Mouse (Mus musculus) heart, adult 18-20 months (tissue): ENCODE measurements around the gene Cyp1a2. TPM values are rescaled to one million over a fixed set of nuclear protein-coding genes. Genes with fewer than 3 reads are reported as not detected.

Experiments used
- DNase-seq, 2 experiments: peaks; one replicate each; pipeline ENCODE4 v3.0.0; 2021 to 2022; ENCODE audit warnings: mixed read lengths in 1 of 2
- total RNA-seq, 2 experiments: library from RNA; stranded (reverse); gene quantifications; 2 replicates each; pipeline ENCODE4 v1.2.3; 2021

Gene Cyp1a2
- total RNA-seq, 2 experiments from 2014 or later: not detected

DNA sequence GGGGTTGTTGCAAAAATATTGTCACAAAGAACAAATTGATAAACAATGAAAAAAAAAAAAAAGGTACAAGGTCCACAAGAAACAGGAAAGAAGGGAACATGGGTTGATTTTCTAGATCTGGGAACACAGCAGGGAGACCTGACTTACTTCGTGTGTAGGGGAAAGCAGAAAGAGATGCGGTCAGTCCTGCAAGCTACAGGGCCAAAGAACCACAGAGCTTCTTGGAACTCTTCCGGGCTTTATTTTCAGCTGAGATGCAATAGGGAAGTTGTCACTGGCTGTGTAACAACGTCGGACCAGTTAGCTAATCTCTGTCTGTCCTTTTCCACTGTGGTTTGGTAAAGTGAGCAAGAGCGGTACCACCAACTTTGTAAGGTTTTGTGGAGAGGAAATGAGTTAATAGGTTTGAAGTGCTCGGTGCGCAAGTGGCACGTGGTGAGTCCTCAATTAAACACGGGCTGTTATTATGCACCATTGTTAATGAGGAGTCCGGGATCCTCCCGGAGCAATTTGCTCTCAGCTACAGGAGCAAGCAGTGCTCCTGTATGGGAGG lies 36.9 kb downstream of the Cyp1a2 start:
- peak; percentile 32 to 63 for DNase-seq

DNA sequence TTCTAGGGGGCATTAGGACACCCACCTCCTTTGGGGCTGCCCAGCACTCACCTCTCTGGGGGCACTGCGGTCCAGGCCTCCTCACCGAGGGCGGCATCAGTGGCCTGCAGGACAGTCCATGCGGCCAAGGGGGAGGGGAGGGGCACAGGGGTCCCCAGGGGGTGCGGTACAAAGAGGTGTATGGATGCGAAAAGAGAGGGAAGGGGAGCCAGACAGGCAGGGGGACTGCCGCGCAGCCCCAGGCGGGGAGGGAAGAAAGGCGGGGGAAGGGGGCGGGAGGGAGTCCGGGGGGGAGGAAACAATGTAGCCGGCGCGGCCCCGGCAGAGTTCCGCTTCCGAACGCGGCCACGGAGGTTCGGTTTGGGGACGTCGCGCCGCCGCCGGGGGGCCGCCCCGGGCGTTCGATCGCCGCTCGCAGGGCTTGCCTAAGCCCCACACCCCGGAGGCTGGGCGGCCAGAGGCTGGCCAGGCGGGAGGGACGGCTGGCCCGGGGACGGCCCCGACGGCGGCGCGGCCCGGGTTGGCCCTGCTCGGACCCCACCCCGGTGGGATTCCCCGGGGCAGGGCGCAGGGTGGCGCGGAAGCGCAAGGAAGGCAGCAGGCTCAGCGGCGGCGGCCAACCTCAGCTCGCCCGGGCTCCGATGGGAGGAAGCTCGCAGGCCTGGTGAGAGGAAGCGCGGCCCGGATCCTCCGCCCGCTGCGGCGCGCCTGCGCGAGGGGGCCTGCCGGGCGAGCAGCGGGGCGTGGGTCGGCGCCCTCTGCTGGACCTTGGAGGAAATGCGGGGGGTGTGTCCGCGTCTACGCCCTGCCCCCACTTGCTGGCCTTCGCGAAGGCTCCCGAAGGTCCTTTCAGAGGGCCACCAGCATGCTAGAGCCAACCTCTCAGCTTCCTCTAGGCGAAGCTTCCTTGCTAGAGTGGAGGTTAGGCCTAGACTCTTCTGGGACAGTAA lies 38.3 kb downstream of the Cyp1a2 start:
- DNase-seq: peak; percentile 94 to 95

DNA sequence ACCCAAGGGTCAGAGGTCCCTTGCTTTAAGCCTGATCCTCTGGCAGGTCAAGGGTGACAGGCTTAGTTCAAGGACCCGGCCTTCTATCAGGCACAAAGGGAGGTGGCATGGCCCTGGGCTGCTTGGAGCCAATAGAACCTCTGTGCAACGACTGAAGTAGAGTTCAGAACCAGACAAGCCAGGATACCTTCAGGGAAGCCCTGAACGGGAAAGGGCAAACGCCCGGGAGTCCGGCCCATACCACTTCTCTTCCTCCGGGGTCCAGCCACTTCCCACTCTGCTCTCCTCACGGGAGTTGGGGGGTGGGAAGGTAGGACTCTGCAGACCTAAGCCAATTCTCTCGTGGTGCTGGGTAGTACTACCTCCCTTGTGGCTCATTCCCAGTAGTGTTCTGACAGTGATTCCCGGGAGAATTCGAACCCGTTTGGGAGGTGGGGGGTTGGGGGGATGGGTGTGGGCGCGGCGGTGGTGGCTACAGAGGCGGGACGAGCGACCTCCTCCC lies 39.0 kb downstream of the Cyp1a2 start:
- peak in 1 of 2 experiments; percentile 43 for DNase-seq

DNA sequence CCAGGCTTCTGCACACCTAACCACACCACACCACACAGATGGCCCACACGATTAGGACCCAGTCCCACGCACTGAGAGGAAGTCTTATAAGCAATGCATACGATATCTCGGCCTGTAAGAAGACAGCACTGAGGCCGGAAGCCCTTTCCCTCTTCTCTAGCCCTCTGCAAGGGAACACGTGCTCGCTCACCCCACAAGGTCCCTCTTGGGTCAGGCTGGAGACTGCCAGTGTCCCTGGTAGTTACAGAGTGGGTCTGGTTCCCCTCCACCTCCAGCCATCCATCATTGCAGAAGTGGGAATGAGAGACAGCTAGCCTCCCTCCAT lies 39.7 kb downstream of the Cyp1a2 start:
- peak in 1 of 2 experiments; percentile 40 for DNase-seq

DNA sequence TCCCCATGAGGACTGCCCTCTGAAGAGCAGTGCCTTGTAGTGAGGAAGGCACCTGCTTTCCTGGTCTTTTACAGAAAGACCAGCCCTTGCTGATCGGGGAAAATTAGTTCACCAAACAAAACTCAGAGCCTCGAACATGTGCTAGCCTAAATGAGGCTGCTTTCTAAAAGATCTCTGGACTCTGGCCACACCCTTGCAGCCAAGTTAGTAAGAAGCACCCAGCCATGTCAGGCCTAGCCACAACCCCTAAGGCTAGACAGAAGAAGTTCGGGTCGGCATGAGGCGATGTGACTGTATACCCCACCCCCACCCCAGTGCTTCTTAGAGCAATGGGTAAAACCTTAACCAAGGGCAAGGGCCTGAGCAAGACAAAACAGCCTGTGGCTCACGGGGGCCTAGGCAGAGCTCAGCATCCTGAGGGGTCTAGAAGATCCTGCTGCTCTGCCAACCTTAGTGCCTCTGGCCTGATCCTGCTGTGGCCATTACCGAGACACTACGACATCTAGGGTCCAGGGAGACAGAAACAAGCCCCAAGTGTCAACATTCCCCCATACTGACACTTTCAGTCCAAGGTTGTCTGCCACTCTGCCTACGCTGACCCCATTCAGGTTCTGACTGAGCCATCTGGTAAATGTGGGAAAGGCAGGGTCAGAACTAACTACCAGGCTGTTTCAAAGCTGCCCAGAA lies 40.2 kb downstream of the Cyp1a2 start:
- DNase-seq: no peak

DNA sequence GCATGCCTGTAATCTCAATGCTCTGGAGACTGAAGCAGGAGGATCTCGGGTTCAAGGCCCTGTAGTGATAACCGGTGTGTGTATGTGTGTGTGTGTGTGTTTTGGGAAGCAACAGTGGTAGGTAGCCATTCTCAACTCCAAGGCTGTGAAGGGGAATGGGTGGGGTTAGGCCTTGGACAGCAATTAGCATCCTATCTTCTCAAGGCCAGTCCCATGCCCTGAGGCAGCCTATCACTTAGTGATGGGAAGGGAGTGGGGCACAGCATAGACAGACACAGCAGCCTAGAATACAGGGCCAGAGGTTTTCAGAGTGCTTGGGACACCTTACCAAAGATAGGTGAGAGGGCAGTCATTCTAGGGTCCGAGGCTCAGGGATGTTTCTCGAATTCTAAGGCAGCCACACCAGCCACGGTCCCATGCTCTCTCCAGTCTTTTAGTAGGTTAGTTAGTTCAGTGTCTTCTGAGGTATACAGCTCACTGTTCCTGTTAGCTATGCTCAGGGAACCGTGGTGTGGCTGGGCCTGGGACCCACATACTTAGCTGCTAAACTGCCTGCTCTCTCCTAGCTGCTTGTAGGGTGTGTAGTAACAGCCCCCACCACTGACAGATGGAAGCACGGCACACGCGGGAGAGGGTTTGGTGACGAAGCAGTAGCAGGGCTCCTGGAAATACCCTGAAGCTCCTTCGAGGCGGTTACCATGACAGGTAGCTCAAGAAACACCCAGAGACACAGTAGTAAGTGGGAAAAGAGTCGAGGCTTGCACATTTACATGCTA lies 41.5 kb downstream of the Cyp1a2 start:
- no peak for DNase-seq

DNA sequence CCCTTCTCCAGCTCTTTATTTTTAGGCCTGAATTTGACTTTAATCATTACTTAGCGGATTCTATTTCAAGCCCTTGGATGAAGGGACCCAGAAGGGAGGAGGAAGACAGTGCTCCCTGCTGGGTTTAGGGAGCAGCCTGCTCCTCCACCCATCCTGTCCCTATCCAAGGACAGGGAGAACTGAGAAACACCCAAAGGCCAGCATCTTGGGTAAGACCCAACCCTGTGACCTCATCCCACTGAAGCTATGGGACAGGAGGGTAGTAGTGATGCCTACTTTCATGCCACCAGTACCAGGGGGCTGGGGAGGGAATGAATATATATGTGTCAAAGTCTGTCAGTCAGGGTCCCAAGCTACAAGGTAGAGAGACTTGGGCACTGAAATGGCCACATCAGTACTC lies 42.5 kb downstream of the Cyp1a2 start:
- no peak for DNase-seq

DNA sequence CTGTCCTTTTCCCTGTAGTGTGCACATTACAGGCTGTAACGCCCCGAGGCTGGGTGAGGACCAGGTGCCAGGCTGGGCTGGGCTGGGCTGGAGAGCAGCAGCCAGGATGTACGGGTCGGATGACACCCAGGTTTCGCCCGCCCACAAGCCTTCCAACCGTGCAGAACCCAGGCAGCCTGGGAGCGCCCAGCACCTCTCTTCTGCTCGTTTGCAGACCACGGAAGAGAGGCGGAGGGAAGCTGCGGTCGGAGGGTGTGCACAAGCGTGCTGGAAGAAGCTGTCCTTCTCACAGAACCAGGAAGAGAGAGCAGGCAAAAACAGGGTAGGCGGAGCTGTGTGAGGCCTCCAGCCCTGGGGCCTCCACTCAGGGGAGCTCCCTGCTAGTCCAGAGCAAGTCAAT lies 43.1 kb downstream of the Cyp1a2 start:
- DNase-seq: peak; percentile 75 to 91

DNA sequence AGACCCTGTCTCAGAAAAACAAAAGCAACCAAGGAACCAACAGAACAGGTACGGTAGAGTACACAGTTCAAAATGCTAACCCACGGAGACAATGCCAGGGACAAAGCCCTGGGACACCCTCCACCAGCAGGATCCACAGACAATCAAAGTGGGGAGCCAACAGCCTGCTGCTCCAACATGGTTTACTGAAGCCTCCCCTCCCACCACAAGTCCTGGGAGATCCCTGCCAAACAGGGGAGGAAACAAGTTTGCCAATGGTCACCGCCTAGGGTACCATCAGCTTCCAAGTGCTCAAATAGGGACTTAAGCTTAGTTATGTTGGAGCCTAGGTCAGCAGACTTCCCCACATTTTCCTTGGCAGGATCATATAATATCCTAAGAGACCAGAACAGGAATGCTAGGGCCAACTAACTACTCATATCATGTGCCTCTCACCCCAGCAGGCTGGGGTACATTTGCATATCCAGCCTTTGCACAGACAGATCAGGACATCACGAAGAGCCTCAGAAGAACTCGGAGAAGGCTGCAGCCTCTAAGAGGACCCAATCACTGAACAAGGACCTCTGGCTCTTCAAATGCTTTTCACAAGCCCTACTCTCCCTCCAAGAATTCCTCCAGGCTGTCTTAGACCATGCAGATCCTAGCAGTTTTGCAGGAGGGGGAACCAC lies 43.7 kb downstream of the Cyp1a2 start:
- no peak for DNase-seq

DNA sequence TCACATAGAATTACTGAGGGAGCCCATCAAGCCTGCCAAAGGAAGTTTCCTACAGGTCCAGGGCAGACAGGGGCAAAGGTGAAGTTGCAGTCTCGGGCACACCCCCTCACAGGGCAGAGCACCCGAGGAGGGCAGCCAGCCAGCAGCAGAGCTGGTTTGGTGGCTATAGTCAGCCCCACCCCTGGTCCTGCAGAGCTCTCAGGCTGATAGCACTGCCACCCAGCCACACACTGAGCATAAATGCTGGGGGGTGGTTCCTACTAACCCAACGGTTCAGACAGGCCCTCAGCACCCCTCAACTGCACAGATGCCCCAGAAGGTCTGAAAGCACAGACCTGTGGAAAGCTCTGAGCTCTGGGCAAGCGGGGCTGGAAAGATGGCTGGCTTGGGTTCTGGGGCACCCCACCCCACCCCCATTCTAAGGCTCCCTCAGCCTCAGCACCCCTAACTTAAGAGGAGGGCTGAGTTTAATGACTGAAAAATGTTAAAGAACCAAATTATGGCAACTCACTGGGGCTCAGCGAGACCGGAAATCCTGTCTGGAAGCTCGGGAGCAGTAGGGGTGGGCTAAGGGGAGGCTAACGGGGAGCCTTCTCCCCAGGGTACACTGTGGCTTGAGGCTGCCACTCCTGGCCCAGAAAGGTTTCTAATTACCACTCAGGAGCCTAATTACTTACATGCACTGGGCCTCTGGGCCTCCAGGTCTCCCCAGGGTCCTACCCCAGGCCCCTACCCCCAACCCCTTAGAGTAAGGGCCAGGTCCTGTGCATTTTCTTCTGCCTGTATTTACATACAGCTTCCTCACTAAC lies 44.6 kb downstream of the Cyp1a2 start:
- DNase-seq: peak; percentile 50 to 68

DNA sequence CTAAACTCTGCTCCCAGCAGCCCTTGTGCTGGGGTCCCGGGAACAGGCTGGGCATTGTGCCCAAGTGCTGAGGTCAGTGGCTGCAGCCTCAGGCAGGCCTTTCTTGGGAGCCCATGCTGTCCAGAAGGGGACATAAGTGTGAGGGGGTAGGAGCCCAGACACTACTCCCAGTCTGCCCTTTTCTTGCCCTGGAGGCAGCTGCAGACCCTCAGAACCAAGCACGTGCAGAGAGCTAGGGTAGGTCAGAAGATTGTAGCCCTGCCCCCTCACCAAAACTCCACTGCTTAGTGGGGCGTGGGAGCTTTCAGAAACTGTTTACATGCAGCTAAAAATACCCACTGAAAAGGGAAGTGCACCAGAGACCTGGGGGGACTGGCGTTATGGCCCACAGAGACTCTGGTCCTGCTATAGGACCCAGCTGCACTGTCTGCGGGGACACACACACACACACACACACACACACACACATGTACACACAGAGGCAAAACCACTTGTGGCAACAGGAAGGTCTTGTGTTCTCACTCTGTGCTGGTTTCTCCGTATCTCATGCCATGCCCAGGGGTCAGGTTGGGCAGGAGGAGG lies 45.7 kb downstream of the Cyp1a2 start:
- DNase-seq: peak; percentile 68 to 78

DNA sequence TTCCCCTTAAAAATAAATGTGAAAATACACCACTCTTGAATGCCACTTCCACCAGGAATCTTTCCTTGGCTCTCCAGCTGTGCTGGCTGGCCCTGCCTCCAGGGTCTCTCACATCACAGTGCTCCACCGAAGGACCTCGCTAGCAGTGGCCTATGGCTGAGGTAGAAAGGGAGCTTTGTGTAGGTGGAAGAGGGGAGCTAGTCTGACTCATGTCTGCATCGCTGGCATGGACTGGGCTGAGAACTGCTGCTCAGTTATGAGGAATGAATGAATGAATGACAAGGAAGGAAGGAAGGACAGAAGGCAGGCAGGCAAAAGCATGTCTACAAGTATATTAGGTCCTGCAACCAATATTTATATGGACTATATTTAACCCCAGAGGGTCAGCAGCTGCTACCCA lies 46.2 kb downstream of the Cyp1a2 start:
- no peak for DNase-seq

DNA sequence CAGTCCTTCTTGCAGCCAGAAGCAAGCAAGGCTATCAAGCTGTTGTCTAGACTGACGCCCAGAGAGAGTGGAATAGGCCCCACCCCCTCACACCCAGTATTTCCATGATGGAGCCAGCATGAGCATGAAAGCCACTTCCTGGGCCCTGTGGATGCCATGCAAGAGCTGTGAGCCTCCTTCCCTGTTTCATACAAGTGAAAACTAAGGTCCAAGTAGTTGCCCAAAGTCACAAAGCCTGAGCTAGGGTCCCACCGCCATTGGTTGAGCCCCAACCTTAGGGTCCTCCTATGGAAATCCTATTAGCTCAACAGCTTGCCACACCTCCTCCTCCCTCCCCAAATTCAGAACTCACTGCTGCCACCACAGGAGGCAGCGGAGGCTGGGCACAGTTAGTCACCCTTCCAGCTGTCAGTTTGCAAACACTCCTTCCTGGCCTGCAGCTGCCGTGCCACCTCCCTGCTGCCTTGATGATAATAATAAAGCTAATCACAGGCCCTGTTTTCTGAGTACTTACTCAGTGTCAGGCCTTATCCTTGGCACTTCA lies 50.0 kb downstream of the Cyp1a2 start:
- DNase-seq: no peak

DNA sequence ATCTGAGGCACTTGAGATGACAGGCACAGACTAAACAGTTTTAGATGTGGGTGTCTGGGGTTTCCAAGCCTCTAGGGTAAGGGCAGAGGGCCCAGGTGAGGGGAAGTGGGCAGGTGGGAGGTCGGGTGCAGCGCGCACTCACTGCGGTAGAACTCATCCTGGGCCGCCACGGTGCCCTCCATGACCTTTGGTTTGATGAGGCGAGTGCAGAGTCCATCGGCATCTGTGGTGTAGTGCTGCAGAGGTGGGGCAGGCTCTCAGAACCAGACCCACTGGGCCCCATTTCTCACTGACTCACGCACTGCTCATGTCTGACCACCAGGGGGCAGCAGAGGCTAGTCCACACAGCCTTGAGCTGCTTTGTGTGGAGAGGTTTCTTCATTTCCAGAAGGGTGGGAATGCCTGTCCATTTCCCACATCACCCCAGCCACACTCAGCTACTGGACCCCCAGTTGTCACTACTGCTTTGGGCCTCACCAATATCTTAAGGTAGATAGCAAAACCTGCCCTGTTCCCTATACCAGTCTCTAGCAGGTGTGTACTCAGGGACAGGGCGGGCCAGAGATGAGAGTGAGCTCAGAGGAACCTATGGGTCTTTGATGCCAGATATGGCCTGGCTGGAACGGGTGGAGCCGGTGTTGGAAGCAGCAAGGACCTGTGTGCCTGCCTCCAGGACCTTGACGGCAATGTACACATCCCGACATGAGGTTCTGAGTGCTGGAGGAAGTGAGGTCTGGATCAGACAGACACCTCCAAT lies 54.2 kb downstream of the Cyp1a2 start:
- DNase-seq: peak; percentile 78 to 92

DNA sequence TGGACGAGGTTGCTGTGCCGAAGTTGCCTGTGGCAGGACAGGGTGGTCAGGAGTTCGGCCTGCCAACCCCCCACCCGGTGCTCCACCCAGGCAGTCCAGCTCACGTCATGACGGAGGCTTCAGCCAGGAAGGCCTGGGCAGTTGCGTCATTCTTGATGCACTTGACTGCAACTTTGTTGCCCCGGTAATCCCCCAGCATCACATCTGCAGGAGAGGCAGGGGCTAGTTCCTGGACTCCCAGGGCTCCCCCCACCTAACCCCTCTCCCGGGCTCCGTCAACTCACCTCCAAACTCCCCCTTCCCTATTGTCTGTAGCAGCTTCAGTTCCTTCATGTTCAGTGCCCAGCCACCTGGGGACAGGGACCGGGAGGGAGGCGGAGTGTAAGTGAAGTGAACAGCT lies 54.8 kb downstream of the Cyp1a2 start:
- no peak for DNase-seq

DNA sequence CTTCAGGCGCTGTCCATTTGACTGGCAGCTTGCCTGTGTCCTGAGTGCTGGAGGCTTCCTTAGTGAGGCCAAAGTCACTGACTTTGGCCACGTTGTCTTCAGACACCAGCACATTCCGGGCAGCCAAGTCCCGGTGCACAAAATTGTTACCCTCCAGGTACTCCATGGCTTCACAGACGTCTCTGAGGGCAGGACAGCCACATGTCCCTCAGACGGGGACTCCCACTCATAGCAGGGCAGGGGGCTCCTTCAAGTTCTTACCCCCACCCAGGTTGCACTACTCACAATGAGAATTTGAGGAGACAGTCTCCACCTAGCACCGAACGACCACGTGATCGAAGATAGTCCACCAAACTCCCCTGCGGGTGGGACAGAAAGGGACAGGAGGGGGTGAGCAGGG lies 55.6 kb downstream of the Cyp1a2 start:
- DNase-seq: no peak

DNA sequence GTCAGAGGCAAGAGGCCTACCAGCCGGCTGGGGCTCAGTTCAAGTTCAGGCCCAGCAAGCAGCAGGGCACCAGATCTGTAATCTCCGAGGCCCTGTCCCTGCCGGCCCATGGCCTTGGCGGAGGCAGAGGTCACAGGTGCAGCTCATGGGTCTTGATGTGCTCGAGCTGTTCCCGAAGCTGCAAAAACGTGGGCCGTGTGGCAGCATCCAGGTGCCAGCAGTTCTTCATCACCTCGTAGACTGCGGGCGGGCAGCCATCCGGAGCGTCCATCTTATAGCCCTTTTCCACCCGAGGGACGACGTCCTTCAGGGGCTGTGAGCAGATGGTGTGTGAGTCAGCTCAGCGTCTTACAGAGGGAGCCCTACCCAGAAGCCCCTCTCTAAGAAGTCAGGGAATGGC lies 56.3 kb downstream of the Cyp1a2 start:
- no peak for DNase-seq
